Mouse (Mus musculus) spleen, adult 2 months (tissue): ENCODE data around the gene Me1.

Experiments used
- CTCF ChIP-seq: fragments of 200-500 bp; IDR thresholded peaks from 2 replicates; pipeline ENCODE4 v1.5.1; 2011; ENCODE audit warnings: mild to moderate bottlenecking, inconsistent platforms; ENCODE audit not compliant: insufficient read depth, insufficient read length, insufficient replicate concordance; ENCODE audit errors: extremely low read depth
- POLR2A ChIP-seq: fragments of 200-500 bp; IDR thresholded peaks from 2 replicates; pipeline ENCODE4 v1.6.1; 2011; ENCODE audit warnings: low read depth, low read length, inconsistent platforms

DNA sequence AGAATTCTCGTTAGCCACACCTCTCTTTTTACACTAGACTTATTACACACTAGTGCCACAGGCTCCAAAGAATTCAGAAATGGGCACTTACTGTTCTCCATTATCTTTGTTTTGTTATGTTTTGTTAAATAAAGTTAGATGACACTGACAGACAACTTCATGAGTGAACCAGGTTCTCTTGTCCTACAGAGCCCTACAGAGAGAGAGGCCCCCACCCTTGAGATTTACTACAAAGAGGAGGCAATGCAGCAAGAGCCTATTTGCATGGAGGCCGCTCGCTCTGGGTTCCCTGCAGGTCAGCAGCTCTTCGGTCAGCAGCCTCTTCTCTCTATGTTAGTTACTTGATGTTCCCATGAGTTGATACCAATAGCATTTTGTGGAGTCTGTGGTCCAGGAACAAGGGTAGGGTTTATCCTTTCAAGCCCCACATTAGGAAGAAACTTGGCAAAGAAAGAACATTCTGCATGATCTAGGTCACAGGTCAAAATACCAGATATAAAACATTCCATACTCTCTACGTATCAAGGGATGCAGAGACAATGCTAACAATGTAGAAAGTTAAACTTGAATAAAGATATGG is 65.3 kb downstream of the Me1 start:
- TF ChIP-seq POLR2A: no peak
- no peak for TF ChIP-seq CTCF
